Mouse (Mus musculus) ES-E14 (cell line): Measurements from ENCODE around the gene Nfic. TPM values are rescaled to one million over a fixed set of nuclear protein-coding genes. Genes with fewer than 3 reads are reported as not detected.

Experiments used
- DNase-seq: peaks from one replicate; pipeline ENCODE4 v3.0.0-alpha.2; 2013; ENCODE audit warnings: low read depth, low spot score
- H3K27ac ChIP-seq: 2 replicates; pipeline ENCODE4 v1.5.1; 2012; ENCODE audit warnings: low read depth, mild to moderate bottlenecking, low read length, moderate library complexity, mixed read lengths; ENCODE audit not compliant: poor library complexity, insufficient read depth, severe bottlenecking
- H3K36me3 ChIP-seq: 2 replicates; pipeline ENCODE4 v1.6.1; 2012; ENCODE audit warnings: mild to moderate bottlenecking, low read length, moderate library complexity, mixed read lengths; ENCODE audit not compliant: control insufficient read depth, poor library complexity, insufficient read depth, severe bottlenecking
- H3K4me1 ChIP-seq, 2 experiments: fragments of 150-350 bp in 1 of 2; sonication (generic) in 1 of 2; 2 replicates each; pipeline ENCODE4 v1.6.1; 2012; ENCODE audit warnings: low read length in 2 of 2, mild to moderate bottlenecking in 1 of 2, mixed read lengths in 1 of 2; ENCODE audit not compliant: control insufficient read depth in 2 of 2, insufficient read depth in 2 of 2, poor library complexity in 1 of 2
- H3K4me3 ChIP-seq, 2 experiments: fragments of 150-350 bp in 1 of 2; sonication (generic) in 1 of 2; 2 replicates each; pipeline ENCODE4 v1.5.1; 2012; ENCODE audit warnings: low read length in 2 of 2, low read depth in 1 of 2, mild to moderate bottlenecking in 1 of 2, mixed read lengths in 1 of 2; ENCODE audit not compliant: insufficient read depth in 1 of 2, poor library complexity in 1 of 2, severe bottlenecking in 1 of 2
- H3K9ac ChIP-seq: 2 replicates; pipeline ENCODE4 v1.6.1; 2012; ENCODE audit warnings: low read depth, mild to moderate bottlenecking, low read length, mixed read lengths; ENCODE audit not compliant: poor library complexity, insufficient read depth, severe bottlenecking
- H3K9me3 ChIP-seq: fragments of 150-350 bp; sonication (generic); 2 replicates; pipeline ENCODE4 v1.6.1; 2012; ENCODE audit warnings: low read depth, mild to moderate bottlenecking, low read length; ENCODE audit not compliant: control insufficient read depth, insufficient read depth
- CHD2 ChIP-seq: IDR thresholded peaks from 2 replicates; pipeline ENCODE4 v1.6.1; 2014; ENCODE audit warnings: mild to moderate bottlenecking, low read depth, low read length, inconsistent platforms
- HCFC1 ChIP-seq: IDR thresholded peaks from 2 replicates; pipeline ENCODE4 v1.6.1; 2012; ENCODE audit warnings: low read length, inconsistent platforms, borderline replicate concordance; ENCODE audit not compliant: insufficient read depth
- MAFK ChIP-seq: IDR thresholded peaks from 2 replicates; pipeline ENCODE4 v1.6.1; 2014; ENCODE audit warnings: mild to moderate bottlenecking, low read depth, low read length, inconsistent platforms; ENCODE audit not compliant: insufficient read depth
- ZC3H11A ChIP-seq: IDR thresholded peaks from 2 replicates; pipeline ENCODE4 v1.6.1; 2012; ENCODE audit warnings: low read depth, mild to moderate bottlenecking, inconsistent platforms, low read length, borderline replicate concordance
- ZNF384 ChIP-seq: IDR thresholded peaks from 2 replicates; pipeline ENCODE4 v1.6.1; 2012; ENCODE audit warnings: low read depth, low read length, inconsistent platforms
- in situ Hi-C, 2 experiments: fragments of 600-800 bp; cut with MboI; formaldehyde crosslinking; loops; one replicate each; pipeline ENCODE4 v1.15.1; 2025; ENCODE audit warnings: low sequenced_read_pairs in 2 of 2, inconsistent platforms in 1 of 2; ENCODE audit not compliant: unreplicated experiment in 2 of 2
- total RNA-seq: library from RNA; depleted of rRNA; stranded (reverse); fragments of 300-350 nt; gene quantifications from 2 replicates; pipeline ENCODE4 v1.2.3, GENCODE M21; 2012

Nfic gene
- total RNA-seq, 1 experiment: 4.9 TPM

DNA sequence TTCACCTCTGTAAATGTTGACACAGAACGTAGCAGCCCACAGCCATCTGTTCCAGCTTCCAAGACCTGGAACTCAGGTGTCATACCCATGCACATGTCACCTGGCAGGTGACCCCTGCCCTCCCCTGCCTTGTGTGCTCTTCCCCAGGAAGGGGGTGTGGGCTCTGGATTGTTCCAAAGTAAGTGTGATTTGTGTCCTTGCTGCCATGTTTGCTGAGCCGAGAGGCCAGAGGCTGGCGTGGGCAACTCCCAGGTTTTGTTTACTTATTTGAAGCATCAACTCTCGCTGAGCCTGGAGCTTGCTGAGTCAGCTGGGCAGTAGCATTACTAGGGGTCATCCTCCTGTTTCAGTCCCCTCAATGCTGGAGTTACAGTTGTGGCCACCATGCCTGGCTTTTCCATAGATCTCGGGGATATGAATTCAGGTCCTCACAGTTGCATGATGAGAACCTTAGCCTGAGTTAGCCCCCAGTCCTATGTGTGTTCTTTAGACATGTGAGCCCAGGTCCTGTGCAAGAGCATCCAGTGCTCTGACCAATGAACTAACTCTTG lies 66.9 kb downstream of the Nfic start, which contains the start of gene Gm48552:
Gene Gm48552 (plus strand): TSS at position 501 of the 551 bp plus-strand sequence.
- TF ChIP-seq MAFK (no peak), CHD2 (no peak), ZC3H11A (no peak), HCFC1 (no peak), ZNF384 (no peak)
- Histone ChIP-seq H3K9ac (no peak within 1 kb of the TSS), H3K36me3 (peaks cover 35% of the 10 kb centered on the region), H3K4me3 (no peak within 1 kb of the TSS), H3K9me3 (no peaks in the 10 kb centered on the region), H3K27ac (no peak within 1 kb of the TSS), H3K4me1 (peaks cover 0 to 16% of the 10 kb centered on the region in 2 experiments; a peak in 2 of 4 replicates)
- DNase-seq: no peak
- in situ Hi-C loops: no loop called here

- no peaks in the 10 kb centered on the region for H3K9me3 ChIP-seq
- in situ Hi-C loops: no loop called here
- no peak for DNase-seq
- H3K4me1 ChIP-seq: peaks cover 0 to 11% of the 10 kb centered on the region in 2 experiments; a peak in 2 of 4 replicates
- no peak overlapping the region for H3K9ac ChIP-seq
- no peak overlapping the region for H3K4me3 ChIP-seq
- peaks cover 35% of the 10 kb centered on the region for H3K36me3 ChIP-seq
- no peak for TF ChIP-seq ZNF384
- no peak for TF ChIP-seq MAFK
- no peak for TF ChIP-seq HCFC1
- TF ChIP-seq ZC3H11A: no peak
- TF ChIP-seq CHD2: no peak
- no peak overlapping the region for H3K27ac ChIP-seq
Observed at GRCm38 (mm10) chr10:81387716-81388115, 67.7 kb downstream of the Nfic start.

DNA sequence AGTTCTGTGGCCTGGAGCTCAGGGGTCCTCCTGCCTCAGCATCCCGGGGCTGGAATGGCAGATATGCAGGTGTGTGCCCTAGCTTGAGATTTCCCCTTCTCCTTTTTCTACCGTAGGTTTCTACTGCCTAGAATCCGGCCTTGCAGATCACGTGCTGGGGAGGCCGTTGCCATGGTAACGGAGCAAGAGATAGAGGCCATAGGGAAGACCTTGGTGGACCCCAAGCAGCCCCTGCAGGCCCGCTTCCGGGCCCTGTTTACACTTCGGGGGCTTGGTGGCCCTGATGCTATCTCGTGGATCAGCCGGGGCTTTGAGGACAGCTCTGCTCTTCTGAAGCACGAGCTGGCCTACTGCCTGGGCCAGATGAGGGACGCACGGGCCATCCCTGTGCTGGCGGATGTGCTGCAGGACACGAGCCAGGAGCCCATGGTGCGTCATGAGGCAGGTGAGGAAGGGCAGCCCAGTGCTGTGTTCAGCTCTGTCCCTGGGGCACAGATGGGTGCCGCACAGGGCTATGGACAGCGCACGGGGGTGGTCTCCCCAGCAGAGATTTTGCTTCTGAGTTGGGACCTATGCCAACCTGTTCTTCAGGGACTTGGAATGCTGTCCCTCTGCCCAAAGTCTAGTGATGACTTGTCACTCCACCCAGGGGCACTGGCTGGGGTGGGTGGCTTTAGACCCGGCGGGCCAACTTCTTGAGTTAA lies 69.7 kb downstream of the Nfic start:
- Histone ChIP-seq H3K36me3 (peaks cover 35% of the 10 kb centered on the region), H3K27ac (no peak overlapping the region), H3K4me1 (peaks cover 0 to 11% of the 10 kb centered on the region in 2 experiments; a peak in 2 of 4 replicates), H3K9me3 (no peaks in the 10 kb centered on the region), H3K4me3 (peak overlapping the region; percentile 77 to 86; a peak in 3 of 4 replicates), H3K9ac (peak overlapping the region; percentile 93; the same call in 1 of the 2 replicates)
- no peak for DNase-seq
- in situ Hi-C loops: no loop called here
- TF ChIP-seq MAFK (no peak), HCFC1 (no peak), ZNF384 (no peak), ZC3H11A (no peak), CHD2 (no peak)

DNA sequence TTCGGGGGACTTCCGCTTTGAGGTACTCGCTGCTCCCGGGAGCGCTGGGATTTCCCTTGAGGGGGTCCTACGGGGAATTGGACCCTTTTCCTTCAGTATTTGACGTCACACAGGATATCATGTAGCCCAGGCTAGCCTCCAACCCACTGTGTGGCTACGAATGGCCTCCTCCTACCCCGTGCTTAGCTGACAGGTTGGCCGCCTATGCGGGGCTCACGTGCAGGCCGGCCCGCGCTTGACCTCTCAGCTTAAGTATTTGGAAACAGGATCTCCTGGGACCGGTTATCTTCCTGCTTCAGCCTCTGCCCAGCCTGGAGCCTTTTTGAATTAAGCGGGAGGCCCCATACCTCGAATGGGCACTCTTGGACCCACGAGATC lies 70.8 kb downstream of the Nfic start:
- peaks cover 35% of the 10 kb centered on the region for H3K36me3 ChIP-seq
- H3K9me3 ChIP-seq: no peaks in the 10 kb centered on the region
- peaks cover 0 to 7% of the 10 kb centered on the region in 2 experiments; a peak in 1 of 4 replicates for H3K4me1 ChIP-seq
- in situ Hi-C loops: no loop called here
- peak overlapping the region; percentile 73 for H3K27ac ChIP-seq
- H3K4me3 ChIP-seq: peak overlapping the region; percentile 77 to 86
- DNase-seq: no peak
- peak overlapping the region; percentile 93 for H3K9ac ChIP-seq
- no peak for TF ChIP-seq ZC3H11A
- TF ChIP-seq MAFK: no peak
- no peak for TF ChIP-seq HCFC1
